Mouse (Mus musculus): ENCODE data around the gene Cntnap5c.

- TF ChIP-seq GATA1 (IDR thresholded peaks at IDR 0.05; ENCODE audit: borderline replicate concordance, low read length) = no peak
- no peak for TF ChIP-seq FLI1 (IDR thresholded peaks at IDR 0.05; ENCODE audit: low read length)
Measured at GRCm38 (mm10) chr17:57770904-57771303, 1.5 kb downstream of the Cntnap5c start.

All from megakaryocyte, embryonic 14.5 days (primary cell).